Mouse (Mus musculus): ENCODE data around the gene Ly6g6e. TPM values are rescaled to one million over a fixed set of nuclear protein-coding genes. Genes with fewer than 3 reads are reported as not detected.

Gene Ly6g6e
- polyA plus RNA-seq, 1 experiment from 2014 or later: 1.6 TPM

DNA sequence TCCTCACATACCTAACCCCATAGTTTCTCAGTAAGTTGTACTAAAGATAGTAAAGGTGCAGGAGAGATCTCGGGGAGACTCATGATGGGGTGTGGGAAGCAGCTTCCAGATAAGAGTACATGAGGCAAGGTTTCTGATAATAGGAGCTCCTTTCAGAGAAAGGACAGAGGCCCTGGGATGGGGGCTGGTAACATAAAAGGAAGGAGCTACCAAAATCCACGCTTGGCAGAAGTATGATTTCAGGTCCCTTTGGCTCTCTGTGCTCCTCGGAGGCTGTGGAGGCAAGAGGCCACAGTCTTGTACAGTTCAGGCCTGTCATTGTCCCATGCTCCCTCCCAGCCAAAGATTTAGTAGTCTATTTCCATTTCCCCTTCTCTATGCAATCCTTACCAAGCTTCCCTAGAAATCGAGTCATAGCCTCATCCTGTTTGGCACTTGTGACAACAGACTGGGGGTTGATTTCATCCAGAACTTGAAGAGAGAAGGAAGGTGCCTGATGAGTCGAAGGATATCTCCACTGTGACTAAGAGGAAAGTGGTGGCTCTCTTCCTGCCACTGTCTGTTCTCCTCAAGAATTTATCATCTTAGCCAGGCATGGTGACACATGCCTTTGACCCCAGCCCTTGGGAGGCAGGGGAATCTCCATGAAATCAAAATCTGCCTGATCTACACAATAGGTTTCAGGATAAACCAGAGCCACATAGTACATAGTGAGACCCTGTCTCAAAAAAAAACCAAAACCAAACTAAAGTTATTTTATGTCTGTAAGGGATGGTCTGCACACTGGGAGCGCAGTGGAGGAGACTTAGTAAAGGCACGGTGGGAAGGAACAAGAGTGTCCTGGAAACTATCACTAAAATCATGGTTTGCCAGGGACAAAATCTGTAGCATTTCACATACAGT is 31.5 kb upstream of the Ly6g6e start:
- Histone ChIP-seq H3K4me2 (peak overlapping the region; percentile 99), H3K9ac (peak overlapping the region; percentile 93; the same call in 1 of the 2 replicates), H3K27ac (peak overlapping the region; percentile 95), H3K4me1 (peaks cover 52% of the 10 kb centered on the region), H3K4me3 (replicated peaks) (peak overlapping the region; percentile 69), H3K36me3 (no peaks in the 10 kb centered on the region), H3K9me3 (replicated peaks) (no peaks in the 10 kb centered on the region), H3K27me3 (no peaks in the 10 kb centered on the region)
- WGBS: 68% methylated on average over 7 of the region's 7 CpGs
- no peak for ATAC-seq (replicated peaks; ENCODE audit: low FRiP score)

DNA sequence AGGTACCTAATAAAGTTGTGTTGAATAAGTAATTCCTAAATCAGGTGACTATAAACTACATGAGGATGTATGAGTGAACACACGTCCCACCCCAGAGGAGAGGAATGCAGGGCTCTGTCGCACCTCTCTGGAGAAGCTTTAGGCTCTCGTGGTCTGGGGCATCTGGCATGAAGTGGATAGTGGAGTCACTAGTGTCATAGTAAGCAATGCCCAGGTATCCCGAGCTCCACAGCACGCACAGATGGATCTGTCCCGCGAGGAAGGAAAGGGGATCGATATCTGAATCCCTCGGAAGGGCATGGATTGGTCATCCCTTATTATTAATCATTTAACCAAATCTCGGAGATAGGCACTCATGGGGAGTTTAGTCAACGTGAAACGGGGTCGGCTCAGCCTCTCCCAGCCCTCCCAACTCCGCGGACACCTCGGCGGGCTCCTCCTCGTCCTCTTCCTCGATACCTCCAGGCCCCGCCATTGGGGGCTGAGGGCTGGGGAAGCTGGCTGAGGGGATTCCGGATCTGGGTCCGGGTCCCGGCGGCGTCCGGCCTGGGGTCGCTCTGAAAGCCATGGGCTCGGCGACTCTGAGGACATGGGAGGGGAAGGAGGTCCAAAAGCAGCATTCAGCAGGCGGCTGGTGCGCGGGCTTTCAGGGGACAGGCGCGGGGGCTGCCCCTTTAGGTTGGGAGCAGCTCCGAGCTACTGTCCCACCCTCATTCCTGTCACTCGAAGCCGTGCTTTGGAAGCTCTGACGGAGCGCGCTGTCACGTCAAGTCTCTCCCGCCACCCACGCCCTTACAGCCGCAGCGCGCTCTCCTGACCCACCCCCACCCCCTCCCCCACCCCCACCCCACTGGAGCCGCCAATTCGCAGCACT is 30.7 kb upstream of the Ly6g6e start:
- no peaks in the 10 kb centered on the region for H3K36me3 ChIP-seq
- peak overlapping the region; percentile 93 for H3K9ac ChIP-seq
- H3K4me3 ChIP-seq (replicated peaks): peak overlapping the region; percentile 69
- peak overlapping the region; percentile 95 for H3K27ac ChIP-seq
- peaks cover 52% of the 10 kb centered on the region for H3K4me1 ChIP-seq
- no peaks in the 10 kb centered on the region for H3K27me3 ChIP-seq
- no peaks in the 10 kb centered on the region for H3K9me3 ChIP-seq (replicated peaks)
- H3K4me2 ChIP-seq: peak overlapping the region; percentile 99
- no peak; the same call in none of the 2 replicates for ATAC-seq (replicated peaks; ENCODE audit: low FRiP score)
- WGBS: 4% methylated on average over 48 of the region's 48 CpGs

DNA sequence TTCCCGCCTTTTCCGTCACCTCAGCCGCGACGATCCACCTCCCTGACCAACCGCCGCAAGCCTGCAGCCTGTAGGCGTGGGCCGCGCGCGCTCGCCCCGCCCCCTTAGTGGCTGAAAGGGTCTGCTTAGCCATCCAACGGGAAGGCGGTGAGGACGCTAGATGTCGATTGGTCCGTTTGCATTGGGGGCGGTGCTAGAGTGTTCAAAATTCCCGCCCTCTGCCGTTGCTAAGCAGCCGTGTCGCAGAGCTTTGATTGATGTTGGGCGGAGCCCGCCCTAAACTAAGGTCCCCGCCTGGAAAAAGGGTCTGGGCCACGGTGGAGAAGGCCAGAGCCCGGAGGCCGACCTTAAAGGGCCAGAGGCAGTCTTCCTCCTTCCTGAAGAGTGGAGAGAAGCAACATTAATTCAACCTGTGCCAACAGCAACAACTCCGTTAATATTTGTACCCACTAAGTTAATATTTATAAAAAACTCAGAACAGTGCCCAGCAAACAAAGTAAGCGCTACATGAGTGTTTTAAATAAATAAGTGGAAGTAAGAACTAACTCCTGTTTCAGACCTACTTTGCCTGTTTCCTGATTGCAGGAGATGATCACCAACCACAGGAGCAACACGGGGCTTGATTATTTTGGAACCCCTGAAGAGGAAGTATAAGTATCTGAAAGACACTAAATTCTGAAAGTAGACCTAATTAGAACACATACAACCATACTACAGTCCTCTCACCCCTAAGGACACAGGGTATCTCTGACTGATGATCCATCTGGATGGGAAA is 29.8 kb upstream of the Ly6g6e start, which contains the start of gene Msh5:
Gene Msh5, minus strand, starts transcription at position 65 of the 775 bp plus-strand sequence.
- H3K4me1 ChIP-seq: peaks cover 56% of the 10 kb centered on the region
- H3K4me3 ChIP-seq (replicated peaks): peak within 1 kb of the TSS; percentile 69
- H3K9me3 ChIP-seq (replicated peaks): no peaks in the 10 kb centered on the region
- H3K36me3 ChIP-seq: no peaks in the 10 kb centered on the region
- 2% methylated on average over 33 of the region's 33 CpGs for WGBS
- peak within 1 kb of the TSS; percentile 99 for H3K4me2 ChIP-seq
- ATAC-seq (replicated peaks; ENCODE audit: low FRiP score): peak; percentile 94
- H3K9ac ChIP-seq: peak within 1 kb of the TSS; percentile 93
- H3K27me3 ChIP-seq: no peaks in the 10 kb centered on the region
- H3K27ac ChIP-seq: peak within 1 kb of the TSS; percentile 100

DNA sequence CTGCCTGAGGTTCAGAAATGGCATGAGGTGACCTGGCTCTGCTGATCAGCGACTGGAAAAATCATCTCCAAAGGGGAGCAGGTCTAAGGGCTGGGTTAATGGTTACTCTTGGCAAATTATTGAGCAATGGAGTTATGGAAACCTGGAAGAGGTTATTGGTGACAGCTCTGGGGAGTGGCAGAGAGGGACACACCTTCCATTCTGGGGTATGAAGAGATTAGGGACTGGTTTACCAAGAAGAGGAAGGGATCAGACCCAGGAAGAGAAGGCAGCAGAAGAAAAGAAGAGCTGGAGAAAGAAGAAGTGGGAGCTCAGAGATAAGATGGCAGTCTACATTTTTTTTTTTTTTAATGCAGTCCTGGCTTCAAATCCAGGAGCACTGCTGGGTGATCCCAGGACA is 29.0 kb upstream of the Ly6g6e start:
- Histone ChIP-seq H3K4me1 (peaks cover 64% of the 10 kb centered on the region), H3K27ac (peak overlapping the region; percentile 100), H3K36me3 (peaks cover 6% of the 10 kb centered on the region), H3K9ac (no peak overlapping the region), H3K4me3 (replicated peaks) (peak overlapping the region; percentile 69), H3K27me3 (no peaks in the 10 kb centered on the region), H3K9me3 (replicated peaks) (no peaks in the 10 kb centered on the region), H3K4me2 (peak overlapping the region; percentile 99)
- WGBS: 41% methylated on average over 1 of the region's 1 CpGs
- no peak for ATAC-seq (replicated peaks; ENCODE audit: low FRiP score)

DNA sequence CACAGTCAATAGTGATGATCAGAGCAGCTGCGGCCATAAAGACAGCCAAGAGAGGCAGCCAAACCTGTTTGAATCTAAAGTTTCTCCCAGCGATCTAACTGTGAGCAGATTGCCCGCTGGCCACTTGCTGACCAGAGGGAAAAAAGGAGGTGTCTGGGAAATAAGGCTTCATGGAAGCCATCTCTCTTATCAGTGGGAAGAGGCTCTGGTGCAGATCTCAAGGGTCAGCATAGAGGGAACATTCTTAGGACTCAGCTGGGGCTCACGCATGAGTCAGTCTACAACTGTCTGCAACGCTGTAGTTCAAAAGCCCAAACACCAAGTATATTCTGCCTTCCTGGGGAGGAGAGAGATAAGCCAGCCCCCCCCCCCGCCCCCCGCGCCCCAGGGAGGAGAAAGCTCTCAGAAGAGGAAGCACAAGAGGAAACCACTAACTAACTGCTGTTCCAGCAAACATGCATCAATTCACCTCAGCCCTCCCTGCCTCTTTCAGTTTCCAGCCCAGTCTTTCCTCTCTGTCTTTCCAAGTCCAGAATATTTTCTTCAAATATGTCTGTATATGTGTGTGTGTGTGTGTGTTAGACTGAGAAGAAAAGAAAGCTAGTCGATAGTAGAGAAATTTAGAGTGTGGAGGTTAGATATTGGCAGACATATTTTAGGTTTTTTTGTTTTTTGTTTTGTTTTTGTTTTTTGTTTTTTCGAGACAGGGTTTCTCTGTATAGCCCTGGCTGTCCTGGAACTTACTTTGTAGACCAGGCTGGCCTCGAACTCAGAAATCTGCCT is 28.4 kb upstream of the Ly6g6e start:
- peak overlapping the region; percentile 99 for H3K4me2 ChIP-seq
- no peak for ATAC-seq (replicated peaks; ENCODE audit: low FRiP score)
- H3K27ac ChIP-seq: peak overlapping the region; percentile 100
- peak overlapping the region; percentile 69 for H3K4me3 ChIP-seq (replicated peaks)
- H3K9me3 ChIP-seq (replicated peaks): no peaks in the 10 kb centered on the region
- 36% methylated on average over 11 of the region's 11 CpGs for WGBS
- H3K4me1 ChIP-seq: peaks cover 70% of the 10 kb centered on the region
- H3K27me3 ChIP-seq: no peaks in the 10 kb centered on the region
- peaks cover 12% of the 10 kb centered on the region for H3K36me3 ChIP-seq
- no peak overlapping the region for H3K9ac ChIP-seq

DNA sequence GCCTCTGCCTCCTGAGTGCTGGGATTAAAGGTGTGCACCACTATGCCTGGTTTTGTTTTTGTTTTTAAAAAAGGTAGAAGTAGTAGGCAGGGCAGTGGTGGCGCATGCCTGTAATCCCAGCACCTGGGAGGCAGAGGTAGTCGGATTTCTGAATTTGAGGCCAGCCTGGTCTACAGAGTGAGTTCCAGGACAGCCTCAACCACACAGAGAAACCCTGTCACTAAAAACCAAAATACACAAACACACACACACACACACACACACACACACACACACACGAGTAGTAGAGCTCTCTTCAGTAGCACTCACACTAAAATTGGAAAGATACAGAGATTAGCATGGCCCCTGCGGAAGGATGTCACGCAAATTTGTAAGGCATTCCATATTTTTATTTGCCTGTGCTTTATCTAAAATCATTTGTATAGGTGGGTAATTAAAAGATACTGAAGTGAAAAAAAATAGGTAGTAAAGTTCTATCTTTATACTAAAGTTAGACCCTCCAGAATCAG is 27.7 kb upstream of the Ly6g6e start:
- WGBS: 71% methylated on average over 5 of the region's 5 CpGs
- H3K4me3 ChIP-seq (replicated peaks): peak overlapping the region; percentile 66
- ATAC-seq (replicated peaks; ENCODE audit: low FRiP score): no peak

DNA sequence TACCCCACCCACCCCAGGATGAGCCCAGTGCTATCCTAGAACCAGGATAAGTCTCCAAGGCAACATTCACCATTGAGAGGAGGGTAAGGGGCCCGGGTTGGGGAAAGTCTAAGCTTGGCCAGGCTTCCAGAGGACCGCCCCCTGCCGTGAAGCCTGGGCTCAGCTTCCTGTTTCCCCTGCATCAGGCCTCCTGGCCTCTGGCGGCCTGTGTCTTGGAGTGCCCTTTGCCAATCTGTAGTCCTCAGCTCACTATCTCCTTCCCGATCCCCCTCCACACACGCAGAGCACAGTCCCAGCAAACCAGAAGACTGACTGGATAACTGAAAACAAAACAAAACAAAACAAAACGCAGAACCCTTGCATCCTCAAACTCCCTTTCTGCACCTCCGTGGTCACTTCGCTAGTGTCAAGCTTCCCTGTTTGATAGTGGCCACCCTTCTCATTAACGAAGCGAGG is 27.1 kb upstream of the Ly6g6e start, which contains the start of gene Clic1:
Gene Clic1, plus strand, starts transcription at position 406 of the 456 bp plus-strand sequence.
- peak within 1 kb of the TSS; percentile 83 for H3K9ac ChIP-seq
- peak within 1 kb of the TSS; percentile 66 for H3K4me3 ChIP-seq (replicated peaks)
- peak within 1 kb of the TSS; percentile 88 for H3K4me2 ChIP-seq
- ATAC-seq (replicated peaks; ENCODE audit: low FRiP score): peak; percentile 31
- WGBS: 4% methylated on average over 11 of the region's 11 CpGs
- H3K9me3 ChIP-seq (replicated peaks): no peaks in the 10 kb centered on the region
- peaks cover 25% of the 10 kb centered on the region for H3K36me3 ChIP-seq
- H3K27ac ChIP-seq: peak within 1 kb of the TSS; percentile 100
- no peaks in the 10 kb centered on the region for H3K27me3 ChIP-seq
- H3K4me1 ChIP-seq: peaks cover 73% of the 10 kb centered on the region

More for the DNA sequence above, 27.7 kb upstream of the Ly6g6e start:
- Histone ChIP-seq H3K4me1 (peaks cover 74% of the 10 kb centered on the region), H3K27me3 (no peaks in the 10 kb centered on the region), H3K36me3 (peaks cover 19% of the 10 kb centered on the region), H3K4me2 (peak overlapping the region; percentile 88), H3K9me3 (replicated peaks) (no peaks in the 10 kb centered on the region), H3K9ac (0 out of 2 replicates have a peak overlapping the region, but pooled peaks have one; percentile 83), H3K27ac (peak overlapping the region; percentile 100)

DNA sequence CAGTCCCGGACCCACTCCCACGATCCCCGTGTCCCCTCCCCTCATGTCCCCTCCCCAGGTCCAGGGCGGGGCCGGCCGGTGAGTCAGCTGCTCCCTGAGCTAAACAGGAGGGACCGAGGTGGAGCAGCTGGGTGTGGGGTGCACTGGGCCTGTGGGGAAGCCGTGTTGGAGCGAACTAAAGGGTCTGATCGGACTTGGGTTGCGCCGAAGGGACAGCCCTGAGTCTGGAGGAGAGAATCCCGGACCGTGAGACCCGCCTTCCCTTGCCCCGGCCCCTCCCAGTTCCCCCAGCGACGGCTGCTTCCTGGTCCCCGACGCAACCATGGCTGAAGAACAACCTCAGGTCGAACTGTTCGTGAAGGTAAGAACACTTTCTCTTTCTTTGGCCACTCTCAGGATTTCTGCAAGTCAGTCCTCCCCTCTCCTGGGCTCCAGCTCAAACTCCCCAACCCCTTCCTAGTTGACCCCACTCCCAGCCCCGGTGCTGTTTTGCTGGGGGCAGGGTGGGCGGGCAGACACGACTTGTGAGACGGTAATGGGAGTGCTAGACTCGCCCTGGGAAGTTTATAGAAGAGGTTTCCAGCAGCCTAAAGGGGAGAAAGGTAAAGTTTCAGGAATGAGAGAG is 26.5 kb upstream of the Ly6g6e start:
- H3K36me3 ChIP-seq: peaks cover 31% of the 10 kb centered on the region
- no peaks in the 10 kb centered on the region for H3K27me3 ChIP-seq
- H3K9me3 ChIP-seq (replicated peaks): no peaks in the 10 kb centered on the region
- peak; percentile 20 for ATAC-seq (replicated peaks; ENCODE audit: low FRiP score)
- H3K4me2 ChIP-seq: peak overlapping the region; percentile 88
- peak overlapping the region; percentile 83 for H3K9ac ChIP-seq
- H3K4me3 ChIP-seq (replicated peaks): peak overlapping the region; percentile 66
- H3K4me1 ChIP-seq: peaks cover 67% of the 10 kb centered on the region
- peak overlapping the region; percentile 100 for H3K27ac ChIP-seq
- WGBS: under 1% methylated on average over 27 of the region's 27 CpGs

DNA sequence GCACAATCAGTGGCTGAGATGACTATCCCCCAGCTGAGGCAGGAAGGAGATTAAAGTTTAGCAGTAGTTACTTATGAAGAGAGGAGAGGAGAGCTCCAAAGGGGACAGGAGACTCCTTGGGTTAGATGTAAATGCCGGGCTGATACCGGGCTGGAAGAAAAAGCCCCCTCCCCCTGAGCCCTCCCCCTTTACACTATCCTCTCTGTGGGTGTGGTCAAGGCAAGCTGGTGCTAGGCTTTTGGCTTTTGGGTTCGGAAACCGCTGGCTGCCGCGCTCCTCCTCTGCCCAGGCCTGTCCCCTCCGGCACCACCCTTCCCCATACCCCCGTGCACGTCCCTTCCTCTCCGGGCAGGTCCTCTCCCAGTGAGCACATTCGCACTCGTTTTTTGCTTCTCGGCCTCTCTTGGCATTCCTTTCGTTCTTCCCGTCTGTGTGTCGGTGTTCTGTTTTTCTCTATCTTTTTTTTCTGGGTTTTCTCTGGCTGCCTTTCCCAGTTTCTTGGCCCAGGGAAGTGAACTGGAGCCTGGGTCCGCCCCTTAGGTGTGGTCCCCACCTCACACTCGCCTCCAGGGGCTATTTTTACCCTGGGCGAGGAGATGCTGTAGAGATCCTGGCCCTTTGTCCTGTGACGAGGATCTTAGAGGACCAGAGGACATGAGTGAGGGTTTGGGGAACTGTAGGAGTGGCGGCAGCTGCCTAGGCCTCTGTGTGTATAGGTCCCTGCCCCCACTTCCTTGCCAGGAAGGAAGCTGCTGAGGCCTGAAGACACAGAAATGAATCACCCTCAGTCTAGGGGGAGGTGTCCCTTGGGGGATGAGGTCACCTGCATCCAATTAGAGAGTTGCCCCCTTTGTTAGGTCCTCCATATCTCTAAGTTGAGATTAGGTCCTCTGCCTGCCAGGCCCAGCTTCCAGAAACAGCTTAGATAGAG is 25.3 kb upstream of the Ly6g6e start:
- Histone ChIP-seq H3K4me2 (peak overlapping the region; percentile 88), H3K9ac (peak overlapping the region; percentile 83), H3K27ac (peak overlapping the region; percentile 100), H3K4me3 (replicated peaks) (peak overlapping the region; percentile 66), H3K4me1 (peaks cover 59% of the 10 kb centered on the region), H3K9me3 (replicated peaks) (no peaks in the 10 kb centered on the region), H3K27me3 (no peaks in the 10 kb centered on the region), H3K36me3 (peaks cover 42% of the 10 kb centered on the region)
- ATAC-seq (replicated peaks; ENCODE audit: low FRiP score): peak; percentile 48
- WGBS: under 1% methylated on average over 21 of the region's 21 CpGs

Data from kidney, embryonic 15.5 days (tissue).